Mouse (Mus musculus) CH12.LX (cell line): ENCODE measurements at regions not wholly inside any gene's neighbourhood (a gene's known extent, or its start where the extent isn't known, plus 50 kb on each side); places are given as distances from the start of the nearest gene placed in this dataset.

ENCODE experiments used
- DNase-seq: peaks from one replicate; pipeline ENCODE4 v3.0.0-alpha.2; 2013; ENCODE audit errors: extremely low read depth
- H3K27ac ChIP-seq: 2 replicates; pipeline ENCODE4 v1.5.1; 2012; ENCODE audit warnings: low read depth, mild to moderate bottlenecking, control low read depth, moderate library complexity; ENCODE audit not compliant: insufficient read depth
- H3K27me3 ChIP-seq: replicated peaks from 2 replicates; pipeline ENCODE3; 2012; ENCODE audit warnings: inconsistent platforms
- H3K36me3 ChIP-seq, 2 experiments: replicated peaks in 1 of 2; 2 replicates each; pipeline versions ENCODE3 to v1.6.1; 2012; ENCODE audit warnings: inconsistent platforms in 1 of 2, low read length in 1 of 2, mild to moderate bottlenecking in 1 of 2, mixed read lengths in 1 of 2, moderate library complexity in 1 of 2; ENCODE audit not compliant: control insufficient read depth in 1 of 2, insufficient read depth in 1 of 2
- H3K4me1 ChIP-seq, 2 experiments: 2 replicates each; pipeline ENCODE4 v1.6.1; 2012; ENCODE audit warnings: inconsistent platforms in 1 of 2, moderate library complexity in 1 of 2; ENCODE audit not compliant: insufficient read depth in 2 of 2, control insufficient read depth in 1 of 2
- H3K4me2 ChIP-seq: 2 replicates; pipeline ENCODE4 v1.6.1; 2012; ENCODE audit warnings: low read depth, mild to moderate bottlenecking, control low read depth; ENCODE audit not compliant: poor library complexity, insufficient read depth, severe bottlenecking
- H3K4me3 ChIP-seq, 3 experiments: fragments of 150-350 bp in 1 of 3; sonication (generic) in 1 of 3; replicated peaks in 1 of 3; 2 replicates each; pipeline versions ENCODE3 to v1.5.1; 2011 to 2012; ENCODE audit warnings: low read depth in 2 of 3, low read length in 2 of 3, mild to moderate bottlenecking in 2 of 3, moderate library complexity in 2 of 3, control low read depth in 1 of 3, improper control_type of control experiment in 1 of 3, inconsistent platforms in 1 of 3, mixed read lengths in 1 of 3; ENCODE audit not compliant: poor library complexity in 1 of 3
- H3K79me2 ChIP-seq: replicated peaks from 2 replicates; pipeline ENCODE4 v1.6.1; 2012; ENCODE audit warnings: mild to moderate bottlenecking, moderate library complexity; ENCODE audit not compliant: control insufficient read depth, poor library complexity, insufficient read depth, severe bottlenecking; ENCODE audit errors: extremely low read depth
- H3K9ac ChIP-seq: 2 replicates; pipeline ENCODE4 v1.6.1; 2012; ENCODE audit warnings: low read depth, mild to moderate bottlenecking, control low read depth, moderate library complexity; ENCODE audit not compliant: insufficient read depth
- H3K9me3 ChIP-seq: replicated peaks from 2 replicates; pipeline ENCODE3; 2012; ENCODE audit warnings: low read length, inconsistent platforms, mixed read lengths
- BHLHE40 ChIP-seq: IDR thresholded peaks from 2 replicates; pipeline ENCODE4 v1.6.1; 2011; ENCODE audit warnings: mild to moderate bottlenecking, low read depth, low read length, improper control_type of control experiment
- CHD1 ChIP-seq: IDR thresholded peaks from 2 replicates; pipeline ENCODE4 v1.6.1; 2012; ENCODE audit warnings: low read depth, low read length, improper control_type of control experiment, inconsistent platforms
- CTCF ChIP-seq, 2 experiments: IDR thresholded peaks in 1 of 2; conservative IDR thresholded peaks in 1 of 2; 2 replicates each; pipeline ENCODE4 v1.5.1; 2011 to 2012; ENCODE audit warnings: low read depth in 2 of 2, low read length in 2 of 2, improper control_type of control experiment in 1 of 2, inconsistent platforms in 1 of 2, mild to moderate bottlenecking in 1 of 2, moderate library complexity in 1 of 2
- EP300 ChIP-seq: IDR thresholded peaks from 2 replicates; pipeline ENCODE4 v1.6.1; 2011; ENCODE audit warnings: low read length, improper control_type of control experiment
- ETS1 ChIP-seq: conservative IDR thresholded peaks from 2 replicates; pipeline ENCODE4 v1.6.1; 2012; ENCODE audit warnings: low read depth, mild to moderate bottlenecking, inconsistent platforms, low read length, improper control_type of control experiment, moderate library complexity
- HCFC1 ChIP-seq: IDR thresholded peaks from 2 replicates; pipeline ENCODE4 v1.6.1; 2012; ENCODE audit warnings: low read depth, mild to moderate bottlenecking, inconsistent platforms, low read length, improper control_type of control experiment
- JUND ChIP-seq: conservative IDR thresholded peaks from 2 replicates; pipeline ENCODE4 v1.6.1; 2011; ENCODE audit warnings: low read depth, low read length, improper control_type of control experiment
- KAT2A ChIP-seq: IDR thresholded peaks from 2 replicates; pipeline ENCODE4 v1.6.1; 2012; ENCODE audit warnings: low read length, improper control_type of control experiment, inconsistent platforms; ENCODE audit not compliant: insufficient replicate concordance
- MAX ChIP-seq: IDR thresholded peaks from 2 replicates; pipeline ENCODE4 v1.6.1; 2011; ENCODE audit warnings: low read length, improper control_type of control experiment
- MAZ ChIP-seq: IDR thresholded peaks from 2 replicates; pipeline ENCODE4 v1.6.1; 2012; ENCODE audit warnings: low read depth, mild to moderate bottlenecking, inconsistent platforms, low read length, improper control_type of control experiment, moderate library complexity
- MEF2A ChIP-seq: IDR thresholded peaks from 2 replicates; pipeline ENCODE4 v1.6.1; 2014; ENCODE audit warnings: low read depth, mild to moderate bottlenecking, inconsistent platforms, low read length, improper control_type of control experiment, borderline replicate concordance
- NRF1 ChIP-seq: IDR thresholded peaks from 2 replicates; pipeline ENCODE4 v1.6.1; 2014; ENCODE audit warnings: low read depth, mild to moderate bottlenecking, inconsistent platforms, low read length, improper control_type of control experiment, moderate library complexity
- POLR2A ChIP-seq: IDR thresholded peaks from 2 replicates; pipeline ENCODE4 v1.6.1; 2011; ENCODE audit warnings: low read depth, mild to moderate bottlenecking, improper control_type of control experiment, low read length
- SIN3A ChIP-seq: IDR thresholded peaks from 2 replicates; pipeline ENCODE4 v1.6.1; 2012; ENCODE audit warnings: low read length, improper control_type of control experiment, inconsistent platforms
- TBP ChIP-seq: conservative IDR thresholded peaks from 2 replicates; pipeline ENCODE4 v1.6.1; 2011; ENCODE audit warnings: low read depth, low read length, improper control_type of control experiment
- TCF12 ChIP-seq: IDR thresholded peaks from 2 replicates; pipeline ENCODE4 v1.6.1; 2014; ENCODE audit warnings: low read depth, mild to moderate bottlenecking, inconsistent platforms, low read length, improper control_type of control experiment
- UBTF ChIP-seq: IDR thresholded peaks from 2 replicates; pipeline ENCODE4 v1.6.1; 2012; ENCODE audit warnings: low read depth, mild to moderate bottlenecking, inconsistent platforms, low read length, improper control_type of control experiment, moderate library complexity
- ZC3H11A ChIP-seq: IDR thresholded peaks from 2 replicates; pipeline ENCODE4 v1.6.1; 2012; ENCODE audit warnings: low read depth, mild to moderate bottlenecking, inconsistent platforms, low read length, improper control_type of control experiment
- ZMIZ1 ChIP-seq: IDR thresholded peaks from 2 replicates; pipeline ENCODE4 v1.6.1; 2012; ENCODE audit warnings: low read depth, mild to moderate bottlenecking, inconsistent platforms, low read length, improper control_type of control experiment
- ZNF384 ChIP-seq: IDR thresholded peaks from 2 replicates; pipeline ENCODE4 v1.6.1; 2012; ENCODE audit warnings: low read depth, low read length, improper control_type of control experiment, inconsistent platforms
- dilution Hi-C: fragments of 300-500 bp; cut with MboI; formaldehyde crosslinking; loops from 2 replicates; pipeline ENCODE4 v1.14.3; 2020; ENCODE audit warnings: low sequenced_read_pairs; ENCODE audit not compliant: extremely low pct_unique_long_range_greater_than_20kb, extremely low pct_ligation_motif_present
- in situ Hi-C: fragments of 300-500 bp; cut with MboI; formaldehyde crosslinking; loops from 3 replicates; pipeline ENCODE4 v1.14.3; 2019; ENCODE audit warnings: low sequenced_read_pairs, low pct_ligation_motif_present, low pct_unique_long_range_greater_than_20kb, mixed read lengths

GRCm38 (mm10) chr13:54299295-54299694 lies 71.9 kb upstream of the Cplx2 start:
- Histone ChIP-seq H3K36me3 (no peaks in the 10 kb centered on the region), H3K27ac (no peak overlapping the region), H3K27me3 (peaks cover 57% of the 10 kb centered on the region), H3K79me2 (no peaks in the 10 kb centered on the region), H3K4me3 (no peak overlapping the region), H3K4me2 (no peak overlapping the region), H3K9ac (no peak overlapping the region), H3K9me3 (no peaks in the 10 kb centered on the region), H3K4me1 (peaks cover 2 to 17% of the 10 kb centered on the region in 2 experiments; a peak in 3 of 4 replicates)
- dilution Hi-C loops (no loop called here), in situ Hi-C loops (no loop called here)
- TF ChIP-seq CHD1 (no peak), TBP (no peak), BHLHE40 (no peak), HCFC1 (no peak), MAX (no peak), JUND (no peak), POLR2A (no peak), UBTF (no peak), KAT2A (no peak), ZC3H11A (no peak), ETS1 (no peak), MAZ (no peak), ZMIZ1 (no peak), NRF1 (no peak), ZNF384 (no peak), EP300 (no peak), MEF2A (no peak), SIN3A (no peak), TCF12 (no peak)
- no peak for DNase-seq

GRCm38 (mm10) chr13:54301110-54301509 lies 70.0 kb upstream of the Cplx2 start:
- Histone ChIP-seq H3K4me2 (no peak overlapping the region), H3K79me2 (no peaks in the 10 kb centered on the region), H3K4me3 (no peak overlapping the region), H3K27me3 (peaks cover 68% of the 10 kb centered on the region), H3K9me3 (no peaks in the 10 kb centered on the region), H3K4me1 (peaks cover 2 to 13% of the 10 kb centered on the region in 2 experiments; a peak in 3 of 4 replicates), H3K27ac (no peak overlapping the region)
- DNase-seq: no peak
- in situ Hi-C loops: no loop called here
- dilution Hi-C loops: no loop called here
- TF ChIP-seq MAZ (no peak), CTCF (conservative IDR thresholded peaks at IDR 0.05 in 1 of 2, IDR thresholded peaks at IDR 0.05 in 1 of 2; ENCODE audit: low read depth in 2 of 2, low read length in 2 of 2) (no peak), NRF1 (no peak), TBP (no peak)
- TF ChIP-seq, all 38 proteins: peak for 0
- Histone ChIP-seq H3K36me3 (no peaks in the 10 kb centered on the region), H3K9ac (no peak overlapping the region)
